10 mouse cellular contexts compared by ENCODE assay signal in the genomic region with DNA sequence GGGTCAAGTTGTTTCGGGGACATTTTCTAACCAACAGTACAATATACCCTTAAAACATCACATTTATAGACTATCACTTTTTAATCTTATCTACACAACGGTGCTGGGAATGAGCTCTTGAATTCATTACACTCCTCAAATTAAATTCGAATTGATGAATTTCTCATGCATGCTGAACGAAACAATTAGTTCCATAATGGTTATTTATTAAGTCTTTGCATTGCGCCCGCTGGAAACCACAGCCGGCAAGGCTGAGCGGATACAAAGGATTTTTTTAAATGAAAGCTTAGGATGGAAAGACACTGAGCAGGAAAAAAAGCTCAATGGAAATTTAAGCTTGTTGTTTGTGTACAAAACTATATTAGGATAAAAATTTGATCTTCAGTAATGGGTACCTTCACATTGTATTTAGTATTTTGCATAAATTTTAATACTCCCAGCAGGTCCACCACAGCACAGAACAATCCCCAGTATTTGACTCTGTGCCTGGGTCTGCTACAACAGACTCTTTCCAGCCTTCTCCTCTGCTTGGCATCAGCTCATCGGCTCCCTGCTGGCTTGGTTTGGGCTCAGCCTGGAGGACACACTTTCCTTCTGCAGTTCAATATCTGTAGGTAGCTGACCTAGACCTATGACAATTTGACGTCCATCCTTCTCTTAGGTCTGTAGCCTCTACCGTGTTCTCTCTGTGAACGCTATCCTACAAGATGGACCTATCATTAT.
DNase-seq lines count a peak whose midpoint lies in the region; ATAC-seq and TF ChIP-seq lines count a peak whose summit lies in the region.
"Had no signal": no experiment of that assay in that cellular context is flagged by ENCODE, and none has a peak within 500 bp of the region (broad histone marks: within the 10 kb centered on the region; RNA-seq: fewer than 3 reads in every experiment).

No protein-coding gene starts in this region.

- H3K4me2 ChIP-seq in forebrain, postnatal 0 days (ENCODE audit: low read depth) = 0 out of 2 replicates have a peak overlapping the region, but pooled peaks have one; percentile 2
- peak overlapping the region; percentile 8; the same call in 1 of the 2 replicates for H3K4me2 ChIP-seq in midbrain, embryonic 14.5 days (ENCODE audit: low read length)

- no peak for TF ChIP-seq CTCF in forebrain, postnatal 0 days (IDR thresholded peaks at IDR 0.05; ENCODE audit: low read depth)

- 36% methylated on average over 12 of the region's 12 CpGs for WGBS in forebrain, postnatal 0 days
- WGBS in midbrain, embryonic 14.5 days = 33% methylated on average over 12 of the region's 12 CpGs

- peak; percentile 74 for DNase-seq in brain, adult 2 months (ENCODE audit: low read depth, low spot score)
- DNase-seq in cerebellum, adult 9-10 months = peak; percentile 63
- DNase-seq in forebrain, postnatal 0 days = no peak
- DNase-seq in midbrain, embryonic 14.5 days = peak; percentile 66
- DNase-seq in MN1 (ENCODE audit: low spot score) (no peak), liver (no peak)
- DNase-seq in urinary bladder, postnatal 36 days (ENCODE audit: low spot score in 2 of 2) = no peak
- DNase-seq in frontal cortex, postnatal 36 days (ENCODE audit: low spot score in 2 of 2) = no peak
- DNase-seq: adrenal gland, adult 8-10 months had no signal

- no peaks in the 10 kb centered on the region for H3K36me3 ChIP-seq in forebrain, postnatal 0 days (ENCODE audit: insufficient read depth)
- no peaks in the 10 kb centered on the region for H3K36me3 ChIP-seq in midbrain, embryonic 14.5 days (ENCODE audit: control insufficient read depth, insufficient read depth, low read length)

- H3K9ac ChIP-seq in forebrain, postnatal 0 days = no peak overlapping the region
- no peak overlapping the region for H3K9ac ChIP-seq in midbrain, embryonic 14.5 days (replicated peaks; ENCODE audit: low read length)

- no peaks in the 10 kb centered on the region for H3K27me3 ChIP-seq in forebrain, postnatal 0 days (ENCODE audit: insufficient read depth, low read length)
- H3K27me3 ChIP-seq in midbrain, embryonic 14.5 days (ENCODE audit: control insufficient read depth, insufficient read depth, low read length) = no peaks in the 10 kb centered on the region

- no peaks in the 10 kb centered on the region for H3K9me3 ChIP-seq in forebrain, postnatal 0 days (ENCODE audit: low read length)
- no peaks in the 10 kb centered on the region for H3K9me3 ChIP-seq in midbrain, embryonic 14.5 days (ENCODE audit: control insufficient read depth, low read length)

- H3K4me1 ChIP-seq in forebrain, postnatal 0 days (ENCODE audit: insufficient read depth) = peaks cover 7% of the 10 kb centered on the region; the same call in 1 of the 2 replicates
- H3K4me1 ChIP-seq in midbrain, embryonic 14.5 days (ENCODE audit: control insufficient read depth, insufficient read depth, low read length) = peaks cover 15% of the 10 kb centered on the region

- peak; percentile 44 for ATAC-seq in forebrain, postnatal 0 days
- ATAC-seq in midbrain, embryonic 14.5 days (ENCODE audit: low FRiP score, low TSS enrichment) = no peak
- ATAC-seq: Patski had no signal

- no peak overlapping the region for H3K4me3 ChIP-seq in forebrain, postnatal 0 days (ENCODE audit: low read depth, low read length)
- no peak overlapping the region for H3K4me3 ChIP-seq in midbrain, embryonic 14.5 days (replicated peaks; ENCODE audit: low read depth, low read length)

- H3K27ac ChIP-seq in forebrain, postnatal 0 days (ENCODE audit: low read depth, low read length) = peak overlapping the region; percentile 45; the same call in 1 of the 2 replicates
- H3K27ac ChIP-seq in midbrain, embryonic 14.5 days (replicated peaks; ENCODE audit: low read depth, low read length) = peak overlapping the region; percentile 73

Comparison
In these comparisons a context has a peak if more than half of its experiments do, and no peak if none do; other contexts are left out.
1. DNase-seq: peak in brain, adult 2 months (single experiment), cerebellum, adult 9-10 months (single experiment) and midbrain, embryonic 14.5 days (single experiment); none in forebrain, postnatal 0 days (single experiment), MN1 (single experiment), urinary bladder, postnatal 36 days (0 of 2), liver (single experiment) and frontal cortex, postnatal 36 days (0 of 2).